Mouse (Mus musculus): Measurements from ENCODE around the gene Tmem120b. TPM values are rescaled to one million over a fixed set of nuclear protein-coding genes. Genes with fewer than 3 reads are reported as not detected.

The Tmem120b gene
- polyA plus RNA-seq, 1 experiment, result 10.4 TPM

DNA sequence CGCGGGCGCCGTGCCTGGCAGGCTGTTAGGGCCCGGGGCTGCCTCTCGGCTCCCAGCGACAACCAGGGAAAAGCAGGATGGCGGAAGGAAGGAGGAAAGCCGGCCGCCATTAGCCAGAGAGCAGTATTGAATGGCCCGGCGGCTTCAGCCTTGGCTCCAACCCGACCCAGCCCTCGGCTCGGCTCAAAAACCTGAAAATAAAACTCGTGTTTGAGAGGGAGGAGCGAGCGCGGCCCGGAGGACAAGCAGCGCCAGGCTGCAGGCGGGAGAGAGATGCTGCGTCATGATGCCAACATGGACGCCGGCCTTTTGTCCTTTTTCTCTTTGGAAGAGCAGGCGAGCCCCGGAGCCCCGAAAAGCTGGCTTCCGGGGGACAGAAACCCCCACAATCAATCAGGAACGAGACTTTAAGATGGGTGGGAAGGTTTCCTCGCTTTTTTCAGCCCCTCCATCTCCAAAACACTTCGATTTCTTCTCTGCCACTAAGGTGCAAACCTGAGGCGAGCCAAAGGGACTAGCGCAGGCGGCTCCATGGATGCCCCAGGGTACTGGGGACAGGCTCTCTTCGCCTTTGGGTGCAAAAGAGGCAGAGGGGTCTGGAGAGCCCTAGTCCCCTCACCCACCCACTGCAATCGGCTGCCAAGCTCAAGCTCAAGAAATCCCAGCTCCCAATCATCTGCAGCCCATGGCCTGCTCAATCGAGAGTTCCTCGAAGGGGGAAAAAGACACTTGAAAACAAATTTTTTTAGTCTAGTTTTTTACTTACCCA, 70.9 kb downstream of the Tmem120b start:
- peaks cover 6% of the 10 kb centered on the region for H3K36me3 ChIP-seq (ENCODE audit: control insufficient read depth, insufficient read depth)
- peaks cover 67% of the 10 kb centered on the region for H3K79me2 ChIP-seq (ENCODE audit: control insufficient read depth, insufficient read depth)
- no peaks in the 10 kb centered on the region for H3K27me3 ChIP-seq (ENCODE audit: control insufficient read depth, insufficient read depth, insufficient read length)
- peak overlapping the region; percentile 45 for H3K4me3 ChIP-seq (ENCODE audit: insufficient read depth, poor library complexity, severe bottlenecking)
- peaks cover 32% of the 10 kb centered on the region for H3K79me3 ChIP-seq (ENCODE audit: low read depth)
- peak overlapping the region; percentile 83 for H3ac ChIP-seq (ENCODE audit: control insufficient read depth, insufficient read length, low read depth)
- TF ChIP-seq MAX (IDR thresholded peaks at IDR 0.05) (peak; percentile 69), FOSL1 (IDR thresholded peaks at IDR 0.05; ENCODE audit: insufficient read depth, low read length, poor library complexity, severe bottlenecking) (no peak), CEBPB (IDR thresholded peaks at IDR 0.05; ENCODE audit: low read depth) (no peak)

GRCm38 (mm10) chr5:123139722-123140627, 71.8 kb downstream of the Tmem120b start:
- Histone ChIP-seq H3K4me3 (ENCODE audit: insufficient read depth, poor library complexity, severe bottlenecking) (peak overlapping the region; percentile 45), H3K27me3 (ENCODE audit: control insufficient read depth, insufficient read depth, insufficient read length) (no peaks in the 10 kb centered on the region), H3K79me3 (ENCODE audit: low read depth) (peaks cover 34% of the 10 kb centered on the region), H3K79me2 (ENCODE audit: control insufficient read depth, insufficient read depth) (peaks cover 75% of the 10 kb centered on the region), H3K36me3 (ENCODE audit: control insufficient read depth, insufficient read depth) (peaks cover 5% of the 10 kb centered on the region), H3ac (ENCODE audit: control insufficient read depth, insufficient read length, low read depth) (peak overlapping the region; percentile 83)
- TF ChIP-seq MYOD1 (IDR thresholded peaks at IDR 0.05; ENCODE audit: control insufficient read depth, insufficient read length, low read depth) (no peak), FOSL1 (IDR thresholded peaks at IDR 0.05; ENCODE audit: insufficient read depth, low read length, poor library complexity, severe bottlenecking) (no peak), MAX (IDR thresholded peaks at IDR 0.05) (no peak), CEBPB (IDR thresholded peaks at IDR 0.05; ENCODE audit: low read depth) (no peak), USF1 (IDR thresholded peaks at IDR 0.05; ENCODE audit: low read depth) (no peak), MYOG (IDR thresholded peaks at IDR 0.05; ENCODE audit: control insufficient read depth, extremely low read depth, insufficient read length) (no peak), CTCF (IDR thresholded peaks at IDR 0.05; ENCODE audit: control insufficient read depth, insufficient read depth, insufficient read length) (no peak)

DNA sequence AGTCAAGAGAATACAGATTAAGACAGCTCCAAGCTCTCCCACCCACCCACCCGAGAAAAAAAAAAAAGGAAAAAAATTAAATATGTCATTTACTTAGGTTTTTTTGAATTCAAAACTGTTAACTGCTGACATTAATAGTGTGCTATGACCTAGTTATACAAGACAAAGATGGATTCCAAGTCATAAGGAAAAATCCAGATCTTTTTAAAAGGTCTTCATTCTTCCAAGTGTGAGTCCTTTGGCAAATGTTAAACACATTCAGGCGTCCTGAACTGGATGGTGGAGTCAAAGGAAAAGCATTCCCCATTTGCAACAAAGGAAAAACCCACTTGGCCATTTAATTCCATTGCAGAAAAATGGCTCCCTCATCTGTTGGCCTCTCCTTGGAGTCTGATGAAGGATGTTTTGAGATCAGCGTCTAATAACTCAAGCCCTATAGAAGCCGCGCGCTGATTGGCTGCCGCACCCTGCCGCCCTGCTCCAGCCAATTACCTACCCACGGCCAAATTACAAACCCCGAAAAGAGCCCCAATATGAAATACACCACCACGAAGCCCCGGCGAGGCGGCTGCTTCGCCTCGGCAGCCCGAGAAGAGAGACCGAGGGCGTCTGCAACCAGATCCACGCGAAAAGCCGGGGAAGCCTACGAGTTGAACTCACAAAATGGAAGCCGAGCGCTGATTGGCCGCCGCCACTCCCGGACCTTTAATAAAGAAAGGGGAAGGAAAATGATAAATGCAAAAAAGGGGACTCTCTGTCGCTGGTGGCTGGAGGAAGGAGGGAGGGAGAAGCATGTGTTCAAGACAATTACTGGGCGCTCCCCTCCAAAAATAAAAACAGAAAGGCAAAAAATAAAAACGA, 72.7 kb downstream of the Tmem120b start:
- H3K27me3 ChIP-seq (ENCODE audit: control insufficient read depth, insufficient read depth, insufficient read length), result no peaks in the 10 kb centered on the region
- TF ChIP-seq MAX (IDR thresholded peaks at IDR 0.05), result peak; percentile 11
- TF ChIP-seq CEBPB (IDR thresholded peaks at IDR 0.05; ENCODE audit: low read depth), result no peak
- peaks cover 5% of the 10 kb centered on the region for H3K36me3 ChIP-seq (ENCODE audit: control insufficient read depth, insufficient read depth)
- peak overlapping the region; percentile 93 for H3ac ChIP-seq (ENCODE audit: control insufficient read depth, insufficient read length, low read depth)
- peak overlapping the region; percentile 56 for H3K4me3 ChIP-seq (ENCODE audit: insufficient read depth, poor library complexity, severe bottlenecking)
- H3K79me2 ChIP-seq (ENCODE audit: control insufficient read depth, insufficient read depth), result peaks cover 81% of the 10 kb centered on the region
- peaks cover 36% of the 10 kb centered on the region for H3K79me3 ChIP-seq (ENCODE audit: low read depth)

- Histone ChIP-seq H3K36me3 (ENCODE audit: control insufficient read depth, insufficient read depth) (peaks cover 10% of the 10 kb centered on the region), H3ac (ENCODE audit: control insufficient read depth, insufficient read length, low read depth) (peak overlapping the region; percentile 93), H3K79me2 (ENCODE audit: control insufficient read depth, insufficient read depth) (peaks cover 82% of the 10 kb centered on the region), H3K79me3 (ENCODE audit: low read depth) (peaks cover 36% of the 10 kb centered on the region), H3K27me3 (ENCODE audit: control insufficient read depth, insufficient read depth, insufficient read length) (no peaks in the 10 kb centered on the region), H3K4me3 (ENCODE audit: insufficient read depth, poor library complexity, severe bottlenecking) (peak overlapping the region; percentile 56)
- TF ChIP-seq CTCF (IDR thresholded peaks at IDR 0.05; ENCODE audit: control insufficient read depth, insufficient read depth, insufficient read length) (no peak), MAX (IDR thresholded peaks at IDR 0.05) (no peak), MYOG (IDR thresholded peaks at IDR 0.05; ENCODE audit: control insufficient read depth, extremely low read depth, insufficient read length) (no peak), MYOD1 (IDR thresholded peaks at IDR 0.05; ENCODE audit: control insufficient read depth, insufficient read length, low read depth) (no peak)
Observed at GRCm38 (mm10) chr5:123141555-123142160, 73.4 kb downstream of the Tmem120b start.
